19 mouse cellular contexts compared by ENCODE assay signal in the genomic region with DNA sequence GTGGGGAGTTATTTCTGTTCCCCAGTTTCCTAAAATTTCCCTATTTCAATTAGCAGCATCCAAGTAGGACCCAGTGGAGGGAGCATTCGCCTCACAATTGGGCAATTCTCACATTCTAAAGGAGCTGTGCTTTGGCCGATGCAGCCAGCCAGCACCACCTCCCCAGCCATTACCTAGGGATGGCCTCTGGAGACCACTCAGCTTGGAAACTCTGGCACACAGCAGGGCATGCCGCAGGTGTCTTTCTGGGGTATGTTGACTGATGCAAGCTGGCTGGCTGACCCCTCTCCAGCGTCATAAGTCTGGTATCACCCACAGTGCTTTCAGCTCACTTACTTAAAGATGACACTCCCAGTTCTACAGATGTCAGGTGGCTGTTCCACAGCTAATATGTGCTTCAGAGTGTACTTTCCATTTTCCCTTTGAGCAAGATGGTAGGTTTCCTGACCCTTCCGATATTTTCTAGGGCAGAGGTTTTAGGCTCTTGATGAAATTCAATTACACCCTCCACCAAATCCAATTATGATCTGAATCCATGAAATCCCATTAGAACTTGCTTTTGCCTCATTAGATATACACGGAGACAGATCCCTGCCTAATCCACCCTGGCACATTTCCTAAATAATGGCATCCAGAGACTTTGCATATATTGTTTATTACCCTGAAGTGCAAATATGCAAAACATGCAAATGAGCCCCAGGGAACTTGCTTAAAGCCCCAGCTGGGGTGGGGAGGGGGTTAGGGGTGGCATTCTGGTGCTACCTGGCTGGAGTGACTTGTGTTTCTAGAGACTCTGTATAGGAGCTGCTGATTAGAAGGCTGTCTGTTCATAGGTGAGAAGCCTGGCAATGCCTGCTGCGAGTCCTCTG.
DNase-seq lines count a peak whose midpoint lies in the region; ATAC-seq lines count a peak whose summit lies in the region.
"Had no signal": no experiment of that assay in that cellular context is flagged by ENCODE, and none has a peak within 500 bp of the region (broad histone marks: within the 10 kb centered on the region; RNA-seq: fewer than 3 reads in every experiment).

No protein-coding gene starts in this region.

- H3K9me3 ChIP-seq in forebrain, embryonic 14.5 days (replicated peaks; ENCODE audit: control insufficient read depth, low read length) = no peaks in the 10 kb centered on the region
- H3K9me3 ChIP-seq in forebrain, embryonic 10.5 days = no peaks in the 10 kb centered on the region
- H3K9me3 ChIP-seq in midbrain, embryonic 11.5 days (ENCODE audit: control insufficient read depth, low read length) = no peaks in the 10 kb centered on the region
- H3K9me3 ChIP-seq in midbrain, embryonic 10.5 days (replicated peaks) = no peaks in the 10 kb centered on the region
- H3K9me3 ChIP-seq in midbrain, embryonic 16.5 days (replicated peaks; ENCODE audit: control insufficient read depth, low read length, poor library complexity, severe bottlenecking) = no peaks in the 10 kb centered on the region
- H3K9me3 ChIP-seq: G1E; heart, embryonic 10.5 days; liver, embryonic 12.5 days had no signal

- ATAC-seq in forebrain, embryonic 14.5 days = no peak
- 0 out of 2 replicates have a peak, but pooled peaks have one; percentile 40 for ATAC-seq in midbrain, embryonic 11.5 days (ENCODE audit: low FRiP score)
- peak; percentile 58; the same call in 1 of the 2 replicates for ATAC-seq in midbrain, embryonic 16.5 days
- no peak for ATAC-seq in frontal cortex, adult (ENCODE audit: low TSS enrichment)
- ATAC-seq: forebrain, embryonic 16.5 days; liver, embryonic 12.5 days had no signal

- no peak overlapping the region for H3K4me2 ChIP-seq in forebrain, embryonic 14.5 days (ENCODE audit: low read length)
- H3K4me2 ChIP-seq in midbrain, embryonic 11.5 days = no peak overlapping the region
- no peak overlapping the region for H3K4me2 ChIP-seq in midbrain, embryonic 16.5 days (ENCODE audit: low read length)
- H3K4me2 ChIP-seq: liver, embryonic 12.5 days; lung, embryonic 14.5 days had no signal

- H3K36me3 ChIP-seq in forebrain, embryonic 14.5 days (ENCODE audit: control insufficient read depth, insufficient read depth, low read length) = no peaks in the 10 kb centered on the region
- no peaks in the 10 kb centered on the region for H3K36me3 ChIP-seq in forebrain, embryonic 10.5 days (replicated peaks)
- no peaks in the 10 kb centered on the region for H3K36me3 ChIP-seq in midbrain, embryonic 11.5 days (ENCODE audit: control insufficient read depth, insufficient read depth, low read length)
- no peaks in the 10 kb centered on the region for H3K36me3 ChIP-seq in midbrain, embryonic 10.5 days
- H3K36me3 ChIP-seq in midbrain, embryonic 16.5 days (ENCODE audit: control insufficient read depth, insufficient read depth, low read length) = no peaks in the 10 kb centered on the region
- H3K36me3 ChIP-seq: G1E; heart, embryonic 10.5 days; liver, embryonic 12.5 days had no signal

- peak; percentile 22 for DNase-seq in forebrain, embryonic 14.5 days (ENCODE audit: low spot score)
- DNase-seq in forebrain, embryonic 10.5 days (ENCODE audit: extremely low spot score, low spot score) = no peak
- no peak for DNase-seq in midbrain, embryonic 11.5 days (ENCODE audit: low spot score, missing footprints)
- no peak for DNase-seq in midbrain, embryonic 10.5 days (ENCODE audit: low spot score)
- no peak for DNase-seq in layer of hippocampus, adult 8-10 months (ENCODE audit: low spot score in 2 of 2)
- DNase-seq: cerebellum, adult 2 months; gastrocnemius, postnatal 36 days; heart, postnatal 10 days; kidney, adult 2 months; kidney, postnatal 10 days; lung, embryonic 14.5 days; lung, postnatal 36 days; thymus, postnatal 36 days had no signal

- no peak overlapping the region for H3K9ac ChIP-seq in forebrain, embryonic 14.5 days (ENCODE audit: low read length)
- H3K9ac ChIP-seq in midbrain, embryonic 11.5 days (ENCODE audit: low read length) = no peak overlapping the region
- H3K9ac ChIP-seq in midbrain, embryonic 16.5 days (ENCODE audit: low read depth, low read length) = no peak overlapping the region
- H3K9ac ChIP-seq: liver, embryonic 12.5 days; lung, embryonic 14.5 days had no signal

- H3K4me1 ChIP-seq in forebrain, embryonic 14.5 days (ENCODE audit: control insufficient read depth, insufficient read depth, low read length) = peaks cover 6% of the 10 kb centered on the region; the same call in 1 of the 2 replicates
- H3K4me1 ChIP-seq in forebrain, embryonic 10.5 days = peaks cover 18% of the 10 kb centered on the region
- H3K4me1 ChIP-seq in midbrain, embryonic 11.5 days (ENCODE audit: control insufficient read depth, insufficient read depth, low read length) = peaks cover 9% of the 10 kb centered on the region
- peaks cover 15% of the 10 kb centered on the region for H3K4me1 ChIP-seq in midbrain, embryonic 10.5 days
- H3K4me1 ChIP-seq in midbrain, embryonic 16.5 days (ENCODE audit: control insufficient read depth, insufficient read depth, low read length) = peaks cover 6% of the 10 kb centered on the region; the same call in 1 of the 2 replicates
- H3K4me1 ChIP-seq: heart, embryonic 10.5 days; liver, embryonic 12.5 days had no signal

- no peak overlapping the region for H3K4me3 ChIP-seq in forebrain, embryonic 14.5 days (ENCODE audit: low read depth, low read length)
- H3K4me3 ChIP-seq in forebrain, embryonic 10.5 days = no peak overlapping the region
- H3K4me3 ChIP-seq in midbrain, embryonic 11.5 days (ENCODE audit: low read depth, low read length) = no peak overlapping the region
- no peak overlapping the region for H3K4me3 ChIP-seq in midbrain, embryonic 10.5 days
- H3K4me3 ChIP-seq in midbrain, embryonic 16.5 days (ENCODE audit: low read depth, low read length) = no peak overlapping the region
- H3K4me3 ChIP-seq: heart, embryonic 10.5 days; liver, embryonic 12.5 days had no signal

- H3K27me3 ChIP-seq in forebrain, embryonic 14.5 days (replicated peaks; ENCODE audit: control insufficient read depth, insufficient read depth, low read length) = no peaks in the 10 kb centered on the region
- H3K27me3 ChIP-seq in forebrain, embryonic 10.5 days (ENCODE audit: poor library complexity, severe bottlenecking) = no peaks in the 10 kb centered on the region
- H3K27me3 ChIP-seq in midbrain, embryonic 11.5 days (ENCODE audit: control insufficient read depth, insufficient read depth, low read length) = no peaks in the 10 kb centered on the region
- no peaks in the 10 kb centered on the region for H3K27me3 ChIP-seq in midbrain, embryonic 10.5 days (ENCODE audit: low read depth, poor library complexity, severe bottlenecking)
- H3K27me3 ChIP-seq in midbrain, embryonic 16.5 days (ENCODE audit: control insufficient read depth, insufficient read depth, low read depth, low read length) = no peaks in the 10 kb centered on the region
- H3K27me3 ChIP-seq: liver, embryonic 12.5 days had no signal

- no peak overlapping the region for H3K27ac ChIP-seq in forebrain, embryonic 14.5 days (ENCODE audit: low read depth, low read length)
- no peak overlapping the region for H3K27ac ChIP-seq in forebrain, embryonic 10.5 days
- H3K27ac ChIP-seq in midbrain, embryonic 11.5 days (ENCODE audit: low read depth, low read length) = no peak overlapping the region
- H3K27ac ChIP-seq in midbrain, embryonic 10.5 days (replicated peaks) = no peak overlapping the region
- no peak overlapping the region for H3K27ac ChIP-seq in midbrain, embryonic 16.5 days (ENCODE audit: low read length)
- H3K27ac ChIP-seq: heart, embryonic 10.5 days; liver, embryonic 12.5 days had no signal

- 32% methylated on average over 7 of the region's 7 CpGs for WGBS in forebrain, embryonic 14.5 days
- WGBS in forebrain, embryonic 10.5 days = 41% methylated on average over 7 of the region's 7 CpGs
- 25% methylated on average over 7 of the region's 7 CpGs for WGBS in midbrain, embryonic 11.5 days
- WGBS in midbrain, embryonic 10.5 days = 36% methylated on average over 7 of the region's 7 CpGs
- WGBS in midbrain, embryonic 16.5 days = 15% methylated on average over 7 of the region's 7 CpGs

Comparison
In these comparisons a context has a peak if more than half of its experiments do, and no peak if none do; other contexts are left out.
1. ATAC-seq: peak in midbrain, embryonic 11.5 days (single experiment) and midbrain, embryonic 16.5 days (single experiment); none in forebrain, embryonic 14.5 days (single experiment) and frontal cortex, adult (single experiment).